21 mouse cellular contexts compared by ENCODE assay signal in genomic region chr19:25434795-25435194, GRCm38 (mm10).
A peak's percentile ranks its signal among the peaks of the same experiment; 100 is the strongest.
DNase-seq lines count a peak whose midpoint lies in the region; ATAC-seq lines count a peak whose summit lies in the region.
"Had no signal": no experiment of that assay in that cellular context is flagged by ENCODE, and none has a peak within 500 bp of the region (broad histone marks: within the 10 kb centered on the region; RNA-seq: fewer than 3 reads in every experiment).

No protein-coding gene starts in this region.

- WGBS in heart, embryonic 10.5 days: 76% methylated on average over 6 of the region's 6 CpGs
- WGBS in heart, embryonic 16.5 days: 58% methylated on average over 6 of the region's 6 CpGs
- 30% methylated on average over 6 of the region's 6 CpGs for WGBS in limb, embryonic 13.5 days
- WGBS in midbrain, embryonic 14.5 days: 87% methylated on average over 6 of the region's 6 CpGs

- DNase-seq in heart, embryonic 10.5 days (ENCODE audit: low spot score): no peak
- no peak for DNase-seq in heart, postnatal 14 days
- DNase-seq in kidney, postnatal 14 days: peak; percentile 28
- DNase-seq in kidney, adult 9 months: no peak
- no peak for DNase-seq in midbrain, embryonic 14.5 days
- no peak for DNase-seq in left cerebral cortex, adult 9 months (ENCODE audit: low spot score in 2 of 2)
- DNase-seq: adrenal gland, postnatal 36 days; cerebellum, adult 11 months; gastrocnemius, postnatal 25 days; kidney, adult 2 months; liver; lung, postnatal 10 days; right cerebral cortex, adult 18-20 months had no signal

- H3K27me3 ChIP-seq in heart, embryonic 10.5 days (ENCODE audit: insufficient read depth, poor library complexity, severe bottlenecking): no peaks in the 10 kb centered on the region
- H3K27me3 ChIP-seq in heart, embryonic 16.5 days (ENCODE audit: control insufficient read depth, insufficient read depth, low read length): no peaks in the 10 kb centered on the region
- no peaks in the 10 kb centered on the region for H3K27me3 ChIP-seq in limb, embryonic 13.5 days
- H3K27me3 ChIP-seq in midbrain, embryonic 14.5 days (ENCODE audit: control insufficient read depth, insufficient read depth, low read length): no peaks in the 10 kb centered on the region
- H3K27me3 ChIP-seq: hindbrain, embryonic 15.5 days; liver, embryonic 15.5 days; neural tube, embryonic 15.5 days had no signal

- no peak overlapping the region for H3K4me3 ChIP-seq in heart, embryonic 10.5 days
- H3K4me3 ChIP-seq in heart, embryonic 16.5 days (ENCODE audit: low read length): no peak overlapping the region
- H3K4me3 ChIP-seq in limb, embryonic 13.5 days: no peak overlapping the region
- H3K4me3 ChIP-seq in midbrain, embryonic 14.5 days (replicated peaks; ENCODE audit: low read depth, low read length): no peak overlapping the region
- H3K4me3 ChIP-seq: forebrain, embryonic 10.5 days; hindbrain, embryonic 15.5 days; liver, embryonic 15.5 days; neural tube, embryonic 15.5 days had no signal

- peaks cover 56% of the 10 kb centered on the region for H3K36me3 ChIP-seq in heart, embryonic 10.5 days
- H3K36me3 ChIP-seq in heart, embryonic 16.5 days (ENCODE audit: control insufficient read depth, insufficient read depth): peaks cover 35% of the 10 kb centered on the region
- peaks cover 48% of the 10 kb centered on the region for H3K36me3 ChIP-seq in limb, embryonic 13.5 days
- no peaks in the 10 kb centered on the region for H3K36me3 ChIP-seq in midbrain, embryonic 14.5 days (ENCODE audit: control insufficient read depth, insufficient read depth, low read length)
- H3K36me3 ChIP-seq: hindbrain, embryonic 15.5 days; neural tube, embryonic 15.5 days had no signal

- H3K9me3 ChIP-seq in heart, embryonic 10.5 days: no peaks in the 10 kb centered on the region
- no peaks in the 10 kb centered on the region for H3K9me3 ChIP-seq in heart, embryonic 16.5 days (replicated peaks; ENCODE audit: control insufficient read depth, low read length)
- no peaks in the 10 kb centered on the region for H3K9me3 ChIP-seq in limb, embryonic 13.5 days
- no peaks in the 10 kb centered on the region for H3K9me3 ChIP-seq in midbrain, embryonic 14.5 days (ENCODE audit: control insufficient read depth, low read length)
- H3K9me3 ChIP-seq: forebrain, embryonic 10.5 days; hindbrain, embryonic 15.5 days; liver, embryonic 15.5 days; neural tube, embryonic 15.5 days had no signal

- no peak for ATAC-seq in heart, embryonic 16.5 days (replicated peaks; ENCODE audit: extremely low read depth, insufficient read depth, low FRiP score)
- ATAC-seq in limb, embryonic 13.5 days (ENCODE audit: low FRiP score, low read depth): no peak
- no peak for ATAC-seq in midbrain, embryonic 14.5 days (ENCODE audit: low FRiP score, low TSS enrichment)
- ATAC-seq: forebrain, embryonic 16.5 days had no signal

- H3K27ac ChIP-seq in heart, embryonic 10.5 days: peak overlapping the region; percentile 30; the same call in 1 of the 2 replicates
- H3K27ac ChIP-seq in heart, embryonic 16.5 days (ENCODE audit: low read length): peak overlapping the region; percentile 18; the same call in 1 of the 2 replicates
- H3K27ac ChIP-seq in limb, embryonic 13.5 days: peak overlapping the region; percentile 23; the same call in 1 of the 2 replicates
- no peak overlapping the region for H3K27ac ChIP-seq in midbrain, embryonic 14.5 days (replicated peaks; ENCODE audit: low read depth, low read length)
- H3K27ac ChIP-seq: forebrain, embryonic 10.5 days; hindbrain, embryonic 15.5 days; liver, embryonic 15.5 days had no signal

- no peak overlapping the region for H3K9ac ChIP-seq in heart, embryonic 16.5 days (ENCODE audit: low read length)
- no peak overlapping the region for H3K9ac ChIP-seq in limb, embryonic 13.5 days
- no peak overlapping the region for H3K9ac ChIP-seq in midbrain, embryonic 14.5 days (replicated peaks; ENCODE audit: low read length)
- H3K9ac ChIP-seq: hindbrain, embryonic 15.5 days; liver, embryonic 15.5 days; neural tube, embryonic 15.5 days had no signal

- no peak overlapping the region for H3K4me2 ChIP-seq in heart, embryonic 16.5 days (ENCODE audit: low read depth, low read length)
- no peak overlapping the region for H3K4me2 ChIP-seq in limb, embryonic 13.5 days (replicated peaks)
- H3K4me2 ChIP-seq in midbrain, embryonic 14.5 days (ENCODE audit: low read length): no peak overlapping the region
- H3K4me2 ChIP-seq: hindbrain, embryonic 15.5 days; liver, embryonic 15.5 days; midbrain, embryonic 11.5 days; neural tube, embryonic 15.5 days had no signal

- intact Hi-C loops in heart, postnatal 14 days (cut with DNase I): no loop called here

- H3K4me1 ChIP-seq in heart, embryonic 10.5 days: peaks cover 4% of the 10 kb centered on the region; the same call in 1 of the 2 replicates
- no peaks in the 10 kb centered on the region for H3K4me1 ChIP-seq in heart, embryonic 16.5 days (ENCODE audit: control insufficient read depth, insufficient read depth, low read length)
- H3K4me1 ChIP-seq in limb, embryonic 13.5 days: peaks cover 43% of the 10 kb centered on the region
- H3K4me1 ChIP-seq in midbrain, embryonic 14.5 days (ENCODE audit: control insufficient read depth, insufficient read depth, low read length): no peaks in the 10 kb centered on the region
- H3K4me1 ChIP-seq: hindbrain, embryonic 15.5 days had no signal
